Mouse (Mus musculus) stomach, postnatal 0 days (tissue): ENCODE measurements around the gene Upk3a. TPM values are rescaled to one million over a fixed set of nuclear protein-coding genes. Genes with fewer than 3 reads are reported as not detected.
A peak's percentile ranks its signal among the peaks of the same experiment; 100 is the strongest.

Experiments used
- ATAC-seq: fragments of 200-750 bp; cut with Nextera tagmentation; 2 replicates; pipeline ENCODE4 v1.8.0; 2017; ENCODE audit not compliant: low FRiP score, low TSS enrichment
- DNase-seq: peaks from one replicate; pipeline ENCODE4 v3.0.0-alpha.2; 2016; ENCODE audit warnings: low spot score
- H3K27ac ChIP-seq: fragments of 300-500 bp; sonication (generic); replicated peaks from 2 replicates; pipeline ENCODE4 v1.5.1; 2014; ENCODE audit warnings: mild to moderate bottlenecking, control low read depth
- H3K27me3 ChIP-seq: fragments of 300-500 bp; sonication (generic); 2 replicates; pipeline ENCODE4 v1.6.1; 2014; ENCODE audit warnings: low read length; ENCODE audit not compliant: control insufficient read depth, insufficient read depth
- H3K36me3 ChIP-seq: fragments of 300-500 bp; sonication (generic); 2 replicates; pipeline ENCODE4 v1.6.1; 2014; ENCODE audit warnings: low read length, mixed read lengths; ENCODE audit not compliant: control insufficient read depth, insufficient read depth
- H3K4me1 ChIP-seq: fragments of 300-500 bp; sonication (generic); replicated peaks from 2 replicates; pipeline ENCODE4 v1.6.1; 2014; ENCODE audit warnings: antibody characterized with exemption; ENCODE audit not compliant: control insufficient read depth, insufficient read depth
- H3K4me2 ChIP-seq: fragments of 300-500 bp; sonication (generic); replicated peaks from 2 replicates; pipeline ENCODE4 v1.6.1; 2014; ENCODE audit warnings: low read depth, mild to moderate bottlenecking, control low read depth, moderate library complexity
- H3K4me3 ChIP-seq: fragments of 300-500 bp; sonication (generic); 2 replicates; pipeline ENCODE4 v1.5.1; 2014; ENCODE audit warnings: low read depth, low read length, control low read depth
- H3K9ac ChIP-seq: fragments of 300-500 bp; sonication (generic); 2 replicates; pipeline ENCODE4 v1.6.1; 2014; ENCODE audit warnings: mild to moderate bottlenecking, low read length, control low read depth, mixed read lengths
- H3K9me3 ChIP-seq: fragments of 300-500 bp; sonication (generic); 2 replicates; pipeline ENCODE4 v1.6.1; 2016; ENCODE audit warnings: low read length; ENCODE audit not compliant: control insufficient read depth
- CTCF ChIP-seq: IDR thresholded peaks from 2 replicates; pipeline ENCODE4 v1.5.1; 2016; ENCODE audit warnings: antibody characterized with exemption, low read depth, mild to moderate bottlenecking, moderate library complexity
- EP300 ChIP-seq: optimal IDR thresholded peaks from 2 replicates; pipeline ENCODE3; 2016; ENCODE audit warnings: antibody characterized with exemption
- WGBS: fragments of 180-500 bp; shearing (Covaris S2); extraction: QIAGEN DNeasy Blood & Tissue Kit; methylation state at CpG from one replicate; pipeline ENCODE4 v1.1.7; 2014; 5-methylcytosine and 5-hydroxymethylcytosine counted together
- polyA plus RNA-seq: library from polyadenylated mRNA; unstranded; fragments of >200 nt; fragmentation: Nextera tagmentation; extraction: Ambion mirVana; gene quantifications from 2 replicates; pipeline ENCODE4 v1.2.1, GENCODE M21; 2015

Gene Upk3a
- polyA plus RNA-seq, 1 experiment from 2014 or later = 5.7 TPM

DNA sequence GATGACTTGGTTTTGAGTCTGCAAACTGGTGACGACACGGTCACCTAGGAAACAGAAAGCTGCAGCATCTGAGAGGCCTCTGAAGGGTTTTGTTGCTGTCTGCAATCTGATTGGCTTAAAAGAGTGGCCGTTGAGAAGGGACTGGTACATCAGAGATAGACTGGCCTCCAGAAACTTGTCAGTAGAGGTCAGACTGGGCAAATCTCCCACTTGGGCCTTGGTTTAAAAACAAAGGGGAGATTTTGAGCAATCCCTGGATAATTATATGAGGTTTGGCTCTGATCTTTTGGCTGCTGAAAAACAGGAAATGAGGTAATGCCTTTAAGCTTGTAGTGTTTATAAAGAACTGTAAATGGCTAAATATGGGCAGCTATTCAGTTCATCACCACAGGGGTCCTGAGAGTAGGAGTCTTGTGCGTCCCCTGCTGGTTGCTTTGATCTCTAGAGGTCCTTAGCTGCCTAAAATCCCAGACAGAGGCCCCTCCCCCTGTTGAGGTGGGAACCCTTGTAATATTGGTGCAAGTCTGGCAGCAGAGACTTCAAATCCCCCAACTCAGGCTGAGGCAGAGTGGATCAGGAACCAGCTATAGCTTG lies 25.5 kb downstream of the Upk3a start:
- Histone ChIP-seq H3K9me3 (no peaks in the 10 kb centered on the region), H3K4me2 (peak overlapping the region; percentile 32), H3K9ac (no peak overlapping the region), H3K27me3 (no peaks in the 10 kb centered on the region), H3K4me3 (peak overlapping the region; percentile 0; the same call in 1 of the 2 replicates), H3K4me1 (peaks cover 9% of the 10 kb centered on the region; the same call in 1 of the 2 replicates), H3K36me3 (peaks cover 14% of the 10 kb centered on the region), H3K27ac (peak overlapping the region; percentile 88)
- peak; percentile 70 for DNase-seq
- peak; percentile 85 for ATAC-seq
- WGBS = 12% methylated on average over 4 of the region's 4 CpGs
- TF ChIP-seq CTCF = peak; percentile 92
- peak; percentile 93 for TF ChIP-seq EP300

DNA sequence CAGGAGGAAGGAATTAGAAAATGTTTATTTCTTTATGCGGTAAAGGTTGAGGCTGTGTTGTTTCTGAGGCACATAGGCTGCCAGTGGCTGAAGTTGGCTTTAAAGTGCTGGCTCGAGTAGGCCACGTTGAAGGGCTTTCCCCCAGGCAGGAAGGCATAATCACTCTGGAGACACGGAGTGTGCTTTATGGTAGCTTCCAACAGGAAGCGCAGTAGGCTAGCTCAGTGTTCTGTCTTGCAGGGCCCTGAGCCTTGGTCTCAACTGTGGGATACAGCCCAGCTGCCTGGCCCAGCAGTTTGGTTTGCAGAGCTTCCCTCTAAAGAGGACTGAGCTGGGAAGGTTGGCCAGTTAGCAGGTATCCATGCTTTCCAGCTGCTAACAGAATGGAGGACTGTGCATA lies 26.2 kb downstream of the Upk3a start:
- Histone ChIP-seq H3K4me2 (peak overlapping the region; percentile 32), H3K36me3 (peaks cover 15% of the 10 kb centered on the region), H3K9me3 (no peaks in the 10 kb centered on the region), H3K4me3 (peak overlapping the region; percentile 0; the same call in 1 of the 2 replicates), H3K4me1 (peaks cover 6% of the 10 kb centered on the region; the same call in 1 of the 2 replicates), H3K27me3 (no peaks in the 10 kb centered on the region), H3K9ac (peak overlapping the region; percentile 50), H3K27ac (peak overlapping the region; percentile 86)
- 40% methylated on average over 5 of the region's 5 CpGs for WGBS
- DNase-seq = no peak
- TF ChIP-seq EP300 = no peak
- no peak for TF ChIP-seq CTCF
- no peak for ATAC-seq

DNA sequence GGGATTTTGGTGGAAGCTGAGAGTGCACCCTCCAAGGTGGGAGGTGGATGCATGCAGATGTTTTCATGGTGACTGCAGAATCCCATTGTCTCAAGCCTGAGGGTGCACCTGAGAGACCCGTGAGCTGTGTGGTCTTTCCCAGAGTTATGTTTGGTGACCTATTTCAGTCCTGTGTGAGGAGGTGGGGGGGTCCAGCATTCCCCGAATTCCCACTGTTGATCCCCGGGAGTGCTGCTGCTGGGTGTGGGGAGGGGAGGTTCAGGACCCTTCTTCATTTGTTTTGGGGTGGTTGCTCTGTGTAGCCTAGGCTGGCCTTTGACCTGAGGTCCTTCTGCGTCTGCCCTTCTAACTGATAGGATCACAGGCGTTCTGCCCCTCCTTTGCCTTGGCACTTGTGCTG lies 26.8 kb downstream of the Upk3a start:
- WGBS = 72% methylated on average over 5 of the region's 5 CpGs
- DNase-seq (no peak), ATAC-seq (no peak)
- Histone ChIP-seq H3K36me3 (peaks cover 21% of the 10 kb centered on the region), H3K9ac (peak overlapping the region; percentile 50), H3K4me3 (no peak overlapping the region), H3K4me1 (peaks cover 6% of the 10 kb centered on the region; the same call in 1 of the 2 replicates), H3K27me3 (no peaks in the 10 kb centered on the region), H3K4me2 (peak overlapping the region; percentile 32), H3K9me3 (no peaks in the 10 kb centered on the region), H3K27ac (peak overlapping the region; percentile 86; the same call in 1 of the 2 replicates)
- no peak for TF ChIP-seq EP300
- no peak for TF ChIP-seq CTCF

DNA sequence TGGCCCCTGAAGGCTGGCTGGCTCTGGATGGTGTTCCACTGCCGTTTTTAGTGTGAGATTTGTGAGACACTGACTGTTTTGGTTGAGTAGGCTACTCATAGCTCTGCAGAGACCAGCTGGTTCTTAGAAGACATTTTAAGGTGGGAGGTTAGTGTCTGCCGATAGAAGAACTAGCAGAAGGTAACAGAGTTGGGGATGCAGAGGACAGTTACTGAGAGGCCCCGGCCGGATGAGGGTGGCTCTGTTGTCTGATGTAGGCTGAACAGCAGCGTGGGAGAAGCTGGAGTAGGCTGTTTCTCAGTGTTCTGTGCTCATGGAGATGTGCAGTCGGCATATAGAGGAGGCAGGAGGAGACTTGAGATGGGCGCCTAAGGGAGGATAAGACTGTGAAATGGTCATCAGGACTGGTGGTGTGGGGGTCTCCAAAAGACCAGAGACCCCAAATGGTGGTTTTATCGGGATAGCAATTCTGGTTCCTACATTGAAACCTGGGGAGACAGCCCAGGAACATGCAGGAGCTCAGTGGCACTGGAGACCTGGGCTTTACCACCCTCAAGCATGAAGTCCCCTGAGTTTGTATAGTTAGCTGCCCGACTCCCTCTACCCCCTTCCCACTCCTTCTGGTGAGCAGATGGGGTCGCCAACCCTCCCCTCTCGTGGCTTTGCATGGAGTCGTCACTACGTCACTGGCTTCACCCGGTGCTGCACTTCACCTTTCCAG lies 29.4 kb downstream of the Upk3a start:
- Histone ChIP-seq H3K4me3 (no peak overlapping the region), H3K4me2 (no peak overlapping the region), H3K4me1 (peaks cover 3% of the 10 kb centered on the region; the same call in 1 of the 2 replicates), H3K27ac (no peak overlapping the region), H3K27me3 (no peaks in the 10 kb centered on the region), H3K36me3 (peaks cover 38% of the 10 kb centered on the region), H3K9ac (no peak overlapping the region), H3K9me3 (no peaks in the 10 kb centered on the region)
- ATAC-seq = no peak
- 92% methylated on average over 14 of the region's 14 CpGs for WGBS
- TF ChIP-seq EP300 = no peak
- no peak for TF ChIP-seq CTCF
- no peak for DNase-seq

DNA sequence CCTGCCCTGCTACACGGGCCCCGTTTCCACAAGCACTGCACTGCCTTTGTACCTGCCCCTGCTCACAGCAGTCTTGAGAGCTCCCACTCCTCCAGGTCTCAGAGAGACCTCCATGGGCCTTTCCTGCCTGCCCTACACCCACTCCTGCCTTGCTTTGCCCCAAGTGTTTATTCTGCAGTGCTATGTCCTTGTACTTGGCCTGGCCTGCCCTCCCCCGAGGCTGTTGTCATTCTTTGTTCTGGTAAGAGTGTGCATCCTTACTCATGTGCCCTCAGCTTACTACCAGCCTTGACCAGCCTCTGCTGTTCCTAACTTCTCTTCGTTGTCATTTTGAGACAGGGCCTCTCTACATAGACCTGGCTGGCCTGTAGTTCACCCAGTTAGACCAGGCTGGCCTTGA lies 30.9 kb downstream of the Upk3a start:
- no peak for ATAC-seq
- Histone ChIP-seq H3K4me2 (no peak overlapping the region), H3K27me3 (no peaks in the 10 kb centered on the region), H3K9me3 (no peaks in the 10 kb centered on the region), H3K4me1 (no peaks in the 10 kb centered on the region), H3K36me3 (peaks cover 42% of the 10 kb centered on the region), H3K27ac (no peak overlapping the region), H3K4me3 (no peak overlapping the region), H3K9ac (no peak overlapping the region)
- 92% methylated on average over 4 of the region's 4 CpGs for WGBS
- no peak for DNase-seq
- TF ChIP-seq EP300 (no peak), CTCF (no peak)

DNA sequence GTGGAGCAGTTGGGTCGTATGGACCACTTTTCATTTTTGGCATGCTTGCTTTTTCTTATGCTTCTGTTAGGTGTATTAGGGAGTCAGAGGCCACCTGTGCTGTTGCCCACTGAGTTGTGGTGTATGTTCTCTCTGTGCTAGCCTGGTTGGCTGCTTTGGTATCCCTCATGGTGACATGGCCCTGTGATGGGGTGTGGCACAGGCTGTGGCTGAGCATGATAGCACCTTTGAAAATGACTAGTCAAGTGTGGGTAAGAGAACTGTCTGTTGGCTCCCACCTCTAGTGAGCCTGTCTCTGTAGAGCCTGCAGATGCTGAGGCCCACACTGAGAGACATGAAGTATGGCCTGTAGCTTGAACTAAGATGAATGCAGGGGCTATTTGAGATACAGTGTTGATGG lies 32.8 kb downstream of the Upk3a start:
- Histone ChIP-seq H3K27ac (no peak overlapping the region), H3K9ac (no peak overlapping the region), H3K36me3 (peaks cover 47% of the 10 kb centered on the region), H3K4me2 (no peak overlapping the region), H3K4me1 (no peaks in the 10 kb centered on the region), H3K9me3 (no peaks in the 10 kb centered on the region), H3K4me3 (no peak overlapping the region), H3K27me3 (no peaks in the 10 kb centered on the region)
- DNase-seq (no peak), ATAC-seq (no peak)
- WGBS = 100% methylated on average over 1 of the region's 1 CpGs
- TF ChIP-seq EP300 (no peak), CTCF (no peak)
